Mouse (Mus musculus) hindbrain, embryonic 16.5 days (tissue): Measurements from ENCODE around the gene Utp18. TPM values are rescaled to one million over a fixed set of nuclear protein-coding genes. Genes with fewer than 3 reads are reported as not detected.
A peak's percentile ranks its signal among the peaks of the same experiment; 100 is the strongest.

Source experiments
- ATAC-seq: fragments of 200-750 bp; cut with Nextera tagmentation; 2 replicates; pipeline ENCODE4 v1.8.0; 2017; ENCODE audit warnings: moderate TSS enrichment, moderate library complexity
- H3K27ac ChIP-seq: fragments of 300-500 bp; sonication (generic); 2 replicates; pipeline ENCODE4 v1.5.1; 2014; ENCODE audit warnings: low read depth, mild to moderate bottlenecking, control low read depth, low read length, moderate library complexity
- H3K27me3 ChIP-seq: fragments of 300-500 bp; sonication (generic); replicated peaks from 2 replicates; pipeline ENCODE4 v1.6.1; 2014; ENCODE audit warnings: low read length; ENCODE audit not compliant: control insufficient read depth, insufficient read depth
- H3K36me3 ChIP-seq: fragments of 300-500 bp; sonication (generic); 2 replicates; pipeline ENCODE4 v1.6.1; 2014; ENCODE audit warnings: mild to moderate bottlenecking, low read length, moderate library complexity, mixed read lengths; ENCODE audit not compliant: control insufficient read depth, insufficient read depth
- H3K4me1 ChIP-seq: fragments of 300-500 bp; sonication (generic); 2 replicates; pipeline ENCODE4 v1.6.1; 2014; ENCODE audit warnings: low read depth, low read length; ENCODE audit not compliant: control insufficient read depth, insufficient read depth
- H3K4me2 ChIP-seq: fragments of 300-500 bp; sonication (generic); 2 replicates; pipeline ENCODE4 v1.6.1; 2014; ENCODE audit warnings: mild to moderate bottlenecking, low read length, control low read depth, moderate library complexity
- H3K4me3 ChIP-seq: fragments of 300-500 bp; sonication (generic); 2 replicates; pipeline ENCODE4 v1.5.1; 2014; ENCODE audit warnings: mild to moderate bottlenecking, low read length, control low read depth, moderate library complexity
- H3K9ac ChIP-seq: fragments of 300-500 bp; sonication (generic); 2 replicates; pipeline ENCODE4 v1.6.1; 2014; ENCODE audit warnings: low read depth, mild to moderate bottlenecking, control low read depth, low read length, moderate library complexity
- H3K9me3 ChIP-seq: fragments of 300-500 bp; sonication (generic); 2 replicates; pipeline ENCODE4 v1.6.1; 2014; ENCODE audit warnings: mild to moderate bottlenecking, low read length, moderate library complexity; ENCODE audit not compliant: control insufficient read depth
- WGBS: fragments of 180-500 bp; shearing (Covaris S2); extraction: QIAGEN DNeasy Blood & Tissue Kit; methylation state at CpG from one replicate; pipeline ENCODE4 v1.1.7; 2014; 5-methylcytosine and 5-hydroxymethylcytosine counted together
- polyA plus RNA-seq: library from polyadenylated mRNA; unstranded; fragments of >200 nt; fragmentation: Nextera tagmentation; extraction: Ambion mirVana; gene quantifications from 2 replicates; pipeline ENCODE4 v1.2.1, GENCODE M21; 2015

The Utp18 gene
- polyA plus RNA-seq, 1 experiment from 2014 or later: 25.5 TPM

DNA sequence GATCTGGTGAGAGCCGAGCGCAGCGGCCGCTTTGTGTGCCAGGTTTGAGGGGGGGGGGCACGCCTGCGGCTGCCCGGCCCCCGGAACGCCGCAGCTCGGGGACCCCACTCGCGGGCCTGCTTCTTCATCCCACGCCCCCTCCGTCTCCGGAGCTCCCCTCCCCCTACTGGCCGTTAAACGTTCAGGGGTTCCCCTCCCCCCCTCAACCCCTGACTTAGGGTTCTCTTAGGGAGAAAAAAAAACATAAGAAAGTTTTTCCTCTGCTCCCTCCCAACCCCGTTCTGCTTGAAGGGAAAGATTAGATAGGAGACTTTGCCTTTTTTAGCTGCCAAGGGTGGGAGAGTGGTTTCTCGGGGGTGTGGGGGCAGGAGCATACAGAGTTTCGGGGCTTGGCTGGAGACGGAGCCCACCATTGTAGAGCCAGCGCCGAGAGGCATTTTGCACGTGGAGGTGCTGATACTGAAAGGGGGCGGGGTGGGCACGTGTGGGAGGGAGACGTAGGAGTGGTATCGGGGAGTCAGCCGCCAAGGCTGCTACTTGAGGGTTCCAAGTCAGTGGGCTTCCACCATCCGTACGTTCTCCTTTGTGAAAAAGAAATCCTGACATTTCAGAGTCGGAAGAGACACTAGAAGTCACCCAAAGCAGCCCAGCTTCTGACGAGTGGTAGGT is 979 bp upstream of the Utp18 start:
- Histone ChIP-seq H3K27ac (peak overlapping the region; percentile 96), H3K4me1 (peaks cover 28% of the 10 kb centered on the region), H3K27me3 (no peaks in the 10 kb centered on the region), H3K36me3 (peaks cover under 1% of the 10 kb centered on the region), H3K9ac (peak overlapping the region; percentile 96), H3K4me2 (peak overlapping the region; percentile 98), H3K9me3 (no peaks in the 10 kb centered on the region), H3K4me3 (peak overlapping the region; percentile 99)
- ATAC-seq: no peak
- under 1% methylated on average over 32 of the region's 34 CpGs for WGBS

DNA sequence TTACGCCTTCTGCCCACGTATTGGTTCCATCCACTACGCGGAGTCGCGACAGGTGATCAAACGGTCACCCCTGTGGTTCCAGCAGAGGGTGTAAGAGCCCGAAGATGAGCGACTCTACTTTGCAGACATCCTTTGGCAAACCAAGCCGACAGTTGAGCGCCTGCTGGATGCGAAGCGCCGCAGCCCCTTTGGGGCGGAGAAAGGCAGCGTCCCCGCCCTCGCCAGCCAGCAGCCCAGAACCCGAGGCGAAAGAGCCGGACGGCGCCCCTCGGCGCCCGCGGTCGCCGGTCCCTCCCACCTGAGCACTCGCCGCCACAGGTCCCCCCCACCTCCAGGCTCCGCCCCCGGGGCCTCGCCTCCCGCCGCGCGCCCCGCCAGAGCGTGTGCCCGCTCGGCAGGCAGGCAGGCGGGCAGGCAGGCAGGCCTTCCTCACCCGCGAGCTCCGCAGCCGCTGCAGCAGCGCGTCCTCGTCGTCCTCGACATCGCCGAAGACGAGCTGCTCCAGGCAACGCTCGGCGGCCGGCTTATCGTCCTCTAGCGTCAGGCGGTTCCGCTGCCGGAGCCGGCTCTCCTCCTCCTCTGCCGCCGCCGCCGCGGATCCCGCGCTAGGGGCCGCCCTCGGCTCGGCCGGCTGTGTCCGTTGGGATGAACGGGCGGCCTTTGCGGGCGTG is 530 bp downstream of the Utp18 start:
- peak; percentile 46 for ATAC-seq
- peak overlapping the region; percentile 96 for H3K27ac ChIP-seq
- no peaks in the 10 kb centered on the region for H3K27me3 ChIP-seq
- no peaks in the 10 kb centered on the region for H3K9me3 ChIP-seq
- no peaks in the 10 kb centered on the region for H3K36me3 ChIP-seq
- H3K4me1 ChIP-seq: peaks cover 28% of the 10 kb centered on the region
- peak overlapping the region; percentile 69 for H3K9ac ChIP-seq
- peak overlapping the region; percentile 99 for H3K4me3 ChIP-seq
- under 1% methylated on average over 72 of the region's 81 CpGs for WGBS
- peak overlapping the region; percentile 82 for H3K4me2 ChIP-seq

GRCm38 (mm10) chr11:93884068-93884467 is 1.5 kb downstream of the Utp18 start:
- 94% methylated on average over 4 of the region's 4 CpGs for WGBS
- H3K9me3 ChIP-seq: no peaks in the 10 kb centered on the region
- peaks cover 28% of the 10 kb centered on the region for H3K4me1 ChIP-seq
- no peak for ATAC-seq
- peak overlapping the region; percentile 82 for H3K4me2 ChIP-seq
- peaks cover 6% of the 10 kb centered on the region; the same call in 1 of the 2 replicates for H3K36me3 ChIP-seq
- H3K27me3 ChIP-seq: no peaks in the 10 kb centered on the region
- peak overlapping the region; percentile 99 for H3K4me3 ChIP-seq
- peak overlapping the region; percentile 69; the same call in 1 of the 2 replicates for H3K9ac ChIP-seq
- H3K27ac ChIP-seq: no peak overlapping the region

- Histone ChIP-seq H3K9me3 (no peaks in the 10 kb centered on the region), H3K36me3 (peaks cover 29% of the 10 kb centered on the region), H3K27me3 (no peaks in the 10 kb centered on the region), H3K9ac (no peak overlapping the region), H3K27ac (no peak overlapping the region), H3K4me3 (no peak overlapping the region), H3K4me1 (no peaks in the 10 kb centered on the region), H3K4me2 (no peak overlapping the region)
- no peak for ATAC-seq
- WGBS: 83% methylated on average over 1 of the region's 1 CpGs
Observed at GRCm38 (mm10) chr11:93862638-93863037, 22.9 kb downstream of the Utp18 start.

DNA sequence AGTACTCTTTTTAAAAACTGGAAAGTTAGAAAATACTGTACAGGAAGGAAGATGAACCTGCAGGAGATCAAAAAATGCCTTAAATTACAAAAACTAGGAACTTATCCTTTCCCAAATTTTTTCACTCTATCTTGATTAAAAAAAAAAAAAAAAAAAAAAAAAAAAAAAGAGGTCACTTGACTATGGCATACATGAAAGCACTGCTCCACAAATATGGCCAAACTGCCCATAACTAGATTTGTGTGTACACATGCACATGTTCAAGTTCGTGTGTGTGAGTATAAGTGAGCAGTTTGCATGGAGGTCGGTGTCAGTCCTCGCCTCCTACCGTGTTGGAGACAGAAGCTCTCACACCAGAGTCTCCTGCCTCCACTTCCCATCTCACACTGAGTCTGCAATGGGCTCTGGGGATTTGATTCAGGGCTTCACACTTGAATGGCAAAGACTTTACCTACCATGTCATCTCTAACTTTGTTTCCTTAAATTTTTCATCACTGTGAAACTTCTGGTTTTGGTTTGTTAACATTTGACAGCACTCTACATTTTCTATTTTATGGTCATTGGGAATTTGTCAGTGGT is 23.4 kb downstream of the Utp18 start:
- Histone ChIP-seq H3K36me3 (peaks cover 26% of the 10 kb centered on the region), H3K27me3 (no peaks in the 10 kb centered on the region), H3K4me2 (no peak overlapping the region), H3K9ac (no peak overlapping the region), H3K9me3 (no peaks in the 10 kb centered on the region), H3K27ac (no peak overlapping the region), H3K4me1 (no peaks in the 10 kb centered on the region), H3K4me3 (no peak overlapping the region)
- 93% methylated on average over 4 of the region's 4 CpGs for WGBS
- ATAC-seq: no peak

GRCm38 (mm10) chr11:93861193-93861592 is 24.4 kb downstream of the Utp18 start:
- Histone ChIP-seq H3K4me2 (no peak overlapping the region), H3K9ac (no peak overlapping the region), H3K4me3 (no peak overlapping the region), H3K27me3 (no peaks in the 10 kb centered on the region), H3K27ac (no peak overlapping the region), H3K4me1 (no peaks in the 10 kb centered on the region), H3K9me3 (no peaks in the 10 kb centered on the region), H3K36me3 (peaks cover 17% of the 10 kb centered on the region)
- no peak for ATAC-seq
- WGBS: 88% methylated on average over 2 of the region's 2 CpGs

DNA sequence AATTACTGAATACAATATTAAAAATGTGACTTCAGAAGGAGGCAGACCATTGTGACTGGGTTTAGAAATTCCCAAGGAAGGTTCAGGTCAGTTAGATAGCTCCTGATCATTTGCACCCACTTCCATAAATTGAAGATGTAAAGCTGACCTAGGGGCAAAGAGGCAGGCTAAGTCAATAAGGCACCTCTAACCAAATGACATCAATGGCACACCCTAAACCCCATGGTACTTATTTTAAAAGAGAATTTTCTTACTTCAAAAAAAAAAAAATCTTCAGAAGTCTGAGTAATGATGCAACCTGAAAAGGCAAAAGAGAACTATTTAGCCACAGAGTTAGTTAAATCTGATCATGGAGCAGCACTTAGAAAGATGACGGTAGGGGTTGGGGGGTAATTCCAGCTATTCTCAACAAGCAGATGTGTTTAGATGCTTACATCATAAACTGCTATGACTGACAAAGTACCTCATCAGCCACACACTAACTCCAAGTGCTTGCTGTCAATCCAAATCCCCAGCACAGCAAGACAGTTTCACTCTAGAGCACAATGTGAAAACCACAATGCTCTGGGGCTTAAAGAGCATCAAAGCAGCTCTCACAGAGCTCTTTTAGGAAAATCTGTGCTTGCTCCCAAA is 24.9 kb downstream of the Utp18 start:
- no peak overlapping the region for H3K4me3 ChIP-seq
- H3K9me3 ChIP-seq: no peaks in the 10 kb centered on the region
- H3K27me3 ChIP-seq: no peaks in the 10 kb centered on the region
- H3K27ac ChIP-seq: no peak overlapping the region
- no peak for ATAC-seq
- H3K36me3 ChIP-seq: peaks cover 13% of the 10 kb centered on the region
- 96% methylated on average over 1 of the region's 1 CpGs for WGBS
- H3K9ac ChIP-seq: no peak overlapping the region
- no peaks in the 10 kb centered on the region for H3K4me1 ChIP-seq
- H3K4me2 ChIP-seq: no peak overlapping the region

DNA sequence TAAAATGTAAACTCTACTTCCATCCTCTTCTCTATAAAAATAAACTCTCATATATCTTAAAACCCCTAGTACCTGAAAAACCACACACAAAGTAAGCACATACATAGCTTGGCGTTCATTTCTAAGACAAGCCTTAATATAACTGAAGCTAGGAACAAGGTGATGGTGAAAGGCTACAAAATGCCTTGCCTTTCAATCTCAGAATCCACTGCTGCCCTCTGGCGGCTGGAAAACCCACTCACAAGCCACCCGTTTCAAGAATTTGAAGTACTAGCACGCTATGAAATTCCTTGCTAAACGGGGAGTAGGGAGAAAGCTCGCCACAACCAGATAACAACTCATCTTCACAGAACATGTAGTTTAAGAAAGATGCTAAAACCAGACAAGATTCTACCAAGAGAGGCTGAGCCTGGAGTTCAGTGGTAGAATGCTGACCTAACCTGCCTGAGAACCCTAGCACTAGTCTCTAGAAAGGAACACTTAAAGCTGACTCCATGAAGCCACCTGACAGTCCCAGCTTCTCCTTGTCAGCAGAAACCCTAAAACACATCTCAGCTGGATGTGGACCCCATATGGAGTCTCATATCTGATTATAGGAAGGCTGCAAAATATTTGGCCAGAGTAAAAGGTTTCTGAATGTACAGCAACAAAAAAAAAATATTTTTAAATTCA is 29.1 kb downstream of the Utp18 start:
- 4% methylated on average over 6 of the region's 6 CpGs for WGBS
- ATAC-seq: peak; percentile 78
- no peak overlapping the region for H3K4me3 ChIP-seq
- no peaks in the 10 kb centered on the region for H3K4me1 ChIP-seq
- H3K27me3 ChIP-seq: no peaks in the 10 kb centered on the region
- H3K27ac ChIP-seq: no peak overlapping the region
- no peak overlapping the region for H3K9ac ChIP-seq
- H3K9me3 ChIP-seq: no peaks in the 10 kb centered on the region
- H3K36me3 ChIP-seq: peaks cover 4% of the 10 kb centered on the region
- H3K4me2 ChIP-seq: peak overlapping the region; percentile 33
